Mouse (Mus musculus): ENCODE results near the gene Cox7a2. TPM values are rescaled to one million over a fixed set of nuclear protein-coding genes. Genes with fewer than 3 reads are reported as not detected.

Gene Cox7a2
- polyA plus RNA-seq, 1 experiment: 349 TPM

- TF ChIP-seq POLR2A (IDR thresholded peaks at IDR 0.05; ENCODE audit: low read depth, low read length): no peak
- no peak for TF ChIP-seq CTCF (IDR thresholded peaks at IDR 0.05; ENCODE audit: extremely low read depth, insufficient read length, insufficient replicate concordance, low read depth, low read length)
- Histone ChIP-seq H3K27me3 (ENCODE audit: control insufficient read depth, insufficient read depth, low read length) (no peaks in the 10 kb centered on the region), H3K4me1 (ENCODE audit: control insufficient read depth, insufficient read depth, insufficient read length, low read length) (no peaks in the 10 kb centered on the region), H3K27ac (ENCODE audit: insufficient read depth, low read depth, low read length) (no peak overlapping the region), H3K36me3 (ENCODE audit: control insufficient read depth, insufficient read depth, low read length) (peaks cover 4% of the 10 kb centered on the region; the same call in 1 of the 2 replicates), H3K4me3 (ENCODE audit: low read depth, low read length) (no peak overlapping the region)
- 90% methylated on average over 5 of the region's 5 CpGs for WGBS
These were observed 7.4 kb upstream of the Cox7a2 start for GRCm38 (mm10) chr9:79766991-79767545.

DNA sequence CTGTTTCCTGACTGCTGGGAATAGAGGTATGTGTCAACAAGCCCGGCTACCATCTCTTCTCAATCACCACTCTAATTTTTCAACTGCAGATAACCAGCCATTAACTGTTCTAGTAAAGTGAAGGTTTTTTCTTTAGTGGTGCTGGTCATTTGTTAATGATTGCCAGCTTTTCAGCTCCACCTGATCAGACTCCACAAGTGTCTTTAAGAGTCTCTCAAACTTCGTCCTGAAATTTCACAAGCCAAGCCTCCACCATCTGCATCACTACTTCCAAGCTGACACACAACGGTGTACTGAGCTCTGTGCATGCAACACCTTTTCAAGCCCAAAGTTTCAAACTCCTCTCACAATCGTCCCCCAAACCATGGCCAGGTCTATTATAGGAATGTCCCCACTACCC is 5.7 kb upstream of the Cox7a2 start:
- H3K27ac ChIP-seq (ENCODE audit: insufficient read depth, low read depth, low read length): no peak overlapping the region
- H3K27me3 ChIP-seq (ENCODE audit: control insufficient read depth, insufficient read depth, low read length): no peaks in the 10 kb centered on the region
- 48% methylated on average over 4 of the region's 4 CpGs for WGBS
- H3K4me1 ChIP-seq (ENCODE audit: control insufficient read depth, insufficient read depth, insufficient read length, low read length): no peaks in the 10 kb centered on the region
- peaks cover 4% of the 10 kb centered on the region; the same call in 1 of the 2 replicates for H3K36me3 ChIP-seq (ENCODE audit: control insufficient read depth, insufficient read depth, low read length)
- TF ChIP-seq CTCF (IDR thresholded peaks at IDR 0.05; ENCODE audit: extremely low read depth, insufficient read length, insufficient replicate concordance, low read depth, low read length) (no peak), POLR2A (IDR thresholded peaks at IDR 0.05; ENCODE audit: low read depth, low read length) (no peak)
- H3K4me3 ChIP-seq (ENCODE audit: low read depth, low read length): no peak overlapping the region

GRCm38 (mm10) chr9:79762519-79762918 is 2.8 kb upstream of the Cox7a2 start:
- TF ChIP-seq CTCF (IDR thresholded peaks at IDR 0.05; ENCODE audit: extremely low read depth, insufficient read length, insufficient replicate concordance, low read depth, low read length) (no peak), POLR2A (IDR thresholded peaks at IDR 0.05; ENCODE audit: low read depth, low read length) (no peak)
- Histone ChIP-seq H3K4me1 (ENCODE audit: control insufficient read depth, insufficient read depth, insufficient read length, low read length) (peaks cover 3% of the 10 kb centered on the region; the same call in 1 of the 2 replicates), H3K4me3 (ENCODE audit: low read depth, low read length) (no peak overlapping the region), H3K27me3 (ENCODE audit: control insufficient read depth, insufficient read depth, low read length) (no peaks in the 10 kb centered on the region), H3K27ac (ENCODE audit: insufficient read depth, low read depth, low read length) (no peak overlapping the region), H3K36me3 (ENCODE audit: control insufficient read depth, insufficient read depth, low read length) (peaks cover 2% of the 10 kb centered on the region; the same call in 1 of the 2 replicates)
- 71% methylated on average over 6 of the region's 6 CpGs for WGBS

- 2% methylated on average over 14 of the region's 14 CpGs for WGBS
- H3K4me3 ChIP-seq (ENCODE audit: low read depth, low read length): peak overlapping the region; percentile 82
These were observed 398 bp upstream of the Cox7a2 start for GRCm38 (mm10) chr9:79760076-79760475.

DNA sequence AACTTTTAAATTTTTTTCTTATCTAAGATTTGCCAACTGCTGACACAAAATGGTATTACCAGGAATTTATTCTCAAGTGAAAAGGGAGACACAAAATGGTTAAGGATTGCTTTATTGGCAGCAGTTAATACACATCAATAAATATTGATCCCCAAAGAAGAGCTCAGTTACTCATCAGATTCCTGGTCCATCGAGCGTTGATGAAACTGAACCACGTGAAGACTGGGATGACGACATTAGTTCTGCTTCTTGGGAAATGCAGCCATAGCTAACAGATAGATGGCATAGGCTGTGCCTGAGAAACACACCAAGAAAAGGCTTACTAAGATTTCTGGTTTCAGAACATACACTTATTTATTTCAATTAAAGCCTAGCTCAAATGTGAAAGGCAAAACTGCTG is 4.4 kb downstream of the Cox7a2 start:
- peaks cover 30% of the 10 kb centered on the region for H3K36me3 ChIP-seq (ENCODE audit: control insufficient read depth, insufficient read depth, low read length)
- H3K27ac ChIP-seq (ENCODE audit: insufficient read depth, low read depth, low read length): no peak overlapping the region
- 81% methylated on average over 4 of the region's 4 CpGs for WGBS
- no peak overlapping the region for H3K4me3 ChIP-seq (ENCODE audit: low read depth, low read length)
- TF ChIP-seq POLR2A (IDR thresholded peaks at IDR 0.05; ENCODE audit: low read depth, low read length) (no peak), CTCF (IDR thresholded peaks at IDR 0.05; ENCODE audit: extremely low read depth, insufficient read length, insufficient replicate concordance, low read depth, low read length) (no peak)
- no peaks in the 10 kb centered on the region for H3K27me3 ChIP-seq (ENCODE audit: control insufficient read depth, insufficient read depth, low read length)
- peaks cover 3% of the 10 kb centered on the region; the same call in 1 of the 2 replicates for H3K4me1 ChIP-seq (ENCODE audit: control insufficient read depth, insufficient read depth, insufficient read length, low read length)

More at GRCm38 (mm10) chr9:79760076-79760475, 398 bp upstream of the Cox7a2 start:
- H3K27me3 ChIP-seq (ENCODE audit: control insufficient read depth, insufficient read depth, low read length): no peaks in the 10 kb centered on the region
- H3K4me1 ChIP-seq (ENCODE audit: control insufficient read depth, insufficient read depth, insufficient read length, low read length): peaks cover 3% of the 10 kb centered on the region; the same call in 1 of the 2 replicates
- TF ChIP-seq CTCF (IDR thresholded peaks at IDR 0.05; ENCODE audit: extremely low read depth, insufficient read length, insufficient replicate concordance, low read depth, low read length): no peak
- no peak for TF ChIP-seq POLR2A (IDR thresholded peaks at IDR 0.05; ENCODE audit: low read depth, low read length)
- H3K27ac ChIP-seq (ENCODE audit: insufficient read depth, low read depth, low read length): peak overlapping the region; percentile 69
- H3K36me3 ChIP-seq (ENCODE audit: control insufficient read depth, insufficient read depth, low read length): peaks cover 12% of the 10 kb centered on the region

- Histone ChIP-seq H3K27me3 (ENCODE audit: control insufficient read depth, insufficient read depth, low read length) (no peaks in the 10 kb centered on the region), H3K27ac (ENCODE audit: insufficient read depth, low read depth, low read length) (no peak overlapping the region), H3K4me1 (ENCODE audit: control insufficient read depth, insufficient read depth, insufficient read length, low read length) (no peaks in the 10 kb centered on the region), H3K36me3 (ENCODE audit: control insufficient read depth, insufficient read depth, low read length) (peaks cover 27% of the 10 kb centered on the region), H3K4me3 (ENCODE audit: low read depth, low read length) (no peak overlapping the region)
- TF ChIP-seq POLR2A (IDR thresholded peaks at IDR 0.05; ENCODE audit: low read depth, low read length) (no peak), CTCF (IDR thresholded peaks at IDR 0.05; ENCODE audit: extremely low read depth, insufficient read length, insufficient replicate concordance, low read depth, low read length) (no peak)
- 84% methylated on average over 8 of the region's 8 CpGs for WGBS
These were observed 7.8 kb downstream of the Cox7a2 start for GRCm38 (mm10) chr9:79751846-79752245.

GRCm38 (mm10) chr9:79750709-79751108 is 9.0 kb downstream of the Cox7a2 start:
- Histone ChIP-seq H3K27me3 (ENCODE audit: control insufficient read depth, insufficient read depth, low read length) (no peaks in the 10 kb centered on the region), H3K4me3 (ENCODE audit: low read depth, low read length) (no peak overlapping the region), H3K27ac (ENCODE audit: insufficient read depth, low read depth, low read length) (no peak overlapping the region), H3K4me1 (ENCODE audit: control insufficient read depth, insufficient read depth, insufficient read length, low read length) (no peaks in the 10 kb centered on the region), H3K36me3 (ENCODE audit: control insufficient read depth, insufficient read depth, low read length) (peaks cover 24% of the 10 kb centered on the region)
- WGBS: 69% methylated on average over 7 of the region's 7 CpGs
- TF ChIP-seq POLR2A (IDR thresholded peaks at IDR 0.05; ENCODE audit: low read depth, low read length) (no peak), CTCF (IDR thresholded peaks at IDR 0.05; ENCODE audit: extremely low read depth, insufficient read length, insufficient replicate concordance, low read depth, low read length) (no peak)
